Mouse (Mus musculus) Muller cell, postnatal 12 days (primary cell): ENCODE measurements around the gene Rdh16f2.
A peak's percentile ranks its signal among the peaks of the same experiment; 100 is the strongest.
"Not testable (repeated sequence)": the region's sequence is repeated elsewhere in the genome, so short reads cannot be mapped to it uniquely, and the experiment has no call there.

Experiments used
- DNase-seq: peaks from one replicate; pipeline ENCODE4 v3.0.0-alpha.2; 2015; ENCODE audit errors: inconsistent ontology term

Gene Rdh16f2

DNA sequence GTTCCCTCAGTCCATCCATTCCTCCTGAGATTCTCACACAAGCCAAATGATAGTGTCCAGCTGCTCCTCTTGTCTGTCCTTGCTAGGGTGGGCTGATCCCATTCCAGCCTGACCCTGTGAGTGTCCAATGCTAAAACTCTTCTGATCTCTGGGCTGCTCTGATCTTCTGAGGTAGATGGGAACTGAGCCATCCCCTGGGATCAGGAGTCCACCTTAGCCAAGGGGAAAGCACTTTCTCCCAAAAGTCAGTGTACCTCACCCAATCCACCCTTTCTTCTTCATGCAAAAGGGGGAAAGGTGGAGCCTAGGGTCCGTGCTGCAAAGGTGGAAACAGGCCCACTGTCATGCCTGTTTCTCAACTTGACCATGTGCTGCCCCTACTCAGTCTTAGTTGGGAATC lies 25.2 kb downstream of the Rdh16f2 start:
- no peak for DNase-seq

DNA sequence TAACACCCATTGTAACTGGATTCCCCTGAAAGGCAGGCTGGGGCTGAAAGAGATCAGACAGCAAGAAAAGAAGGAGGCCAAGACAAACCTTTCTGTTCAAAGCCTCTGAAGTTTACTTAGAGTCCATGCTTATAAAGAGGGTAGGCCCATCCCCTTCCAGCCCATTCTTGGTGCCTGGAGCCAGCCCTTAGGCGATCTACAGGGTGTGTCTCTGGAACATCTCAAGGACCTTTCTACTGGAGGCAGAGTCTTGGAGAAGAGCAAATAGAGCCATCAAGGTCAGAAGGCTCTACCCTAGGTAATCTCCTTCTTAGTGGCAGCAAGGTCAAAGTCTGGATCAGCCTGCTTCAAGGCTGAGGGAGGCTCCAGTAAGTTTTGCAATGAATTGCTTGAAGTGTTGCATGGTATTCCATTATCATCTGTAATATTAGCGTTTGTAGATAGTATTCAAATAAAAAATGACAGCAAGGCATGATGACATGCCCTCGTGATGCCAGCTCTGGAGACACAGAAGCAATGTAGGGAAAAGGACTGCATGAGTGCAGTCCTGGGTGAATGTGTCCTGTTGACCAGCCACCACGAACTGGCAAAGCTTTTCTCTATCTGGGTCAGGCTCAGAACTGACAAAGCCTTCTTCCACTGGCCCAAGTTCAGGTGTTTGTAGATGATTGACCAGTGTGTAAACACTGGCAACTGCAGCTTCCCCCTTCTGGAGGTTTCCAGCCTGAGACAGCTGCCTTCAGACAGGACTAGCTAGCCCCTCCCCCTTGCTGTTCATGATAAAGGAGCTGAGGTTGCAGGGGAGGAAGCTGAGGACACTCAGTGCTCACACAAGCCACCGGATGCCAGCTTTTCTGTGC lies 27.1 kb downstream of the Rdh16f2 start:
- DNase-seq: not testable (repeated sequence)

DNA sequence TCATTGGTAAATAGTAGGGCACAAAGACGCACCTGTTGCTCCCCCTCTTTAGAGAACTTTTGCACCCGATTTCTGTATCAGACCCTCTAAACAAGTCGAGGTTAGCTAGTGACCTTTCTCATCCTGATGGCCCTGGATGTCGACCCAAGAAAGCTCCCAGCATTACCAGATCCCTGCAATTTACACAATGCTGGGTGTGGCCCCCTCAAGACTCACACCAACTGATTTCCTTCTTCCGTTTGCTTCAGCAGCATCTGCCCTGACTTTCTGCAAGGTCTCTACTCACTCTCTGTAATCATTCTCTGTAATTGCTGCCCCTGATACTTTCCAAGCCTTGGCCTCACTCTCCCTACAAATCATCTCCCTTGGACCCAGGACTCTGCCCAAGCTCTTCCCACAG lies 30.4 kb downstream of the Rdh16f2 start:
- DNase-seq: no peak

DNA sequence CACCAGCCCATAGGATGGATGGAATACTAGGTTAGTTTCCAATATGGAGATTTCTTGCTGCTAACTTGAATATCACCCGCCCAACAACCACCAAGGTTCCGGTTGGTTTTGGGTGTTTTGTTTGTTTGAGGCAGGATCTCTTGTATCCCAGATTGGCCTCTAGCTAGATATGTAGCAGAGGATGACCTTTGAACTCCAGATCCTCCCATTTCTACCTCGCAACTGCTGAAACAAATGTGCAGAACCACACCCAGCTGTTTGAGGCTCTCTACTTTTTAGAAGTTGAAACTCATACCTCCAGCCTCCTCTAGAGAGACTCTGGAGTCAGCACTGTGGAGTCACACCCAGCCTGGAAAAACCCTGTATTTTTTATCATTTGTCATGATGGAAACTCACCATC lies 31.2 kb downstream of the Rdh16f2 start:
- DNase-seq: no peak

DNA sequence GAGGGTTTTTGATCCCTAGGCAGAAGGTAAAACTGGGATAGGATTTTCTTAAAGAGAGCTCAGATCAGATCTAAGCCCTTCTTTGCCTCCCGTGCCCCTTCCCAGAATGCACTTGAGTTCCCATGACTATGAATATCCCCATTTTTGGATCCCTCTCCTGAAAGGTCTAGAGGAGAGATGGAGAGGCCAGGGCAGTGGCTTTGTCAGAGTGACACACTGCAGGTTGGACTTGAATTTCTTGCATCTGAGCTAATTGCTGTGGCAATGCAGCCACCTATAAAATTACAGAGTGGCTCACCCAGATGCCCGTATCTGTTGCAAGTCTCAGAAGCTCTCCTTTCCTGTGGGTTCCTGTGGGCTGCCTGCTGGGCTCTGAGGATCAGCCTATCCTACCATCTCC lies 31.9 kb downstream of the Rdh16f2 start, which contains the start of gene Sdr9c7:
Sdr9c7 (plus strand) TSS at position 301 of the 400 bp plus-strand sequence.
- no peak for DNase-seq

DNA sequence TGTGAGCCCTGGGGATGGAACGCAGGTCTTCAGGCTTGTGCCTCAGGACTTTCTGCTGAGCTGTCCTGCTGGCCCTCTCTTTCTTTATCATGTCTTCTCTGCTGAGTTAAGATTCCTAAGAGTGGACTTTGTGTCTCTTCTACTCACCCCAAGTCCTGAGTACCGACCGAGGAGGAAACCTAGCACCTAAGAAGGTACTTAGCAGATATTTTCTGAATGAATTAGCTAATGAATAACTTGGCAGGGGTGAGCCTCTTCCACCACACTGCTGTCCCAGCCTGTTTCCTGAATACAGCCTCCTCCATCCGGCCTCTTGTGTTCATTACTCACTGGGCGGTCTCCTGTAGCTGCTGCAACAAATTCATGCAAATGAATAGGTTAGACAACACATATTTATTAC lies 33.5 kb downstream of the Rdh16f2 start:
- no peak for DNase-seq

DNA sequence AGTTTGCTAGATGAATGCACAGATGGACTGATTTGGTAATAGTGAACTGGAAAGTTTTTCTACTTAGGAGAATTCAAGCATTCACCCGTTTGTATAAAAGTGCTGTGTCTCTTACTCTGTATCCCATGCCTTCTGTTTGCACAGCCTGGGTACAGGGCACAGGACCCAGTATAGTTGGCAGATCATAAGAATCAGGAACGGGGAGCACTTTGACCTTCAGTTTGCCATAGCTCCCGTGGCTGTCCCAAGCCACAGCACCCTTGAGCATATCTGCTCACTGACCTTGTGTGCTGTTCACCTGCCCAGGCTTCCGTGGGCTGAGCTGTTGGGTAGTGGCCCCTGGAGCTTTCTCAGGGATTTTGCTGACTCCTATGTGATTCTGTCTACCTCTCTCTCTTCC lies 35.5 kb downstream of the Rdh16f2 start:
- DNase-seq: no peak

DNA sequence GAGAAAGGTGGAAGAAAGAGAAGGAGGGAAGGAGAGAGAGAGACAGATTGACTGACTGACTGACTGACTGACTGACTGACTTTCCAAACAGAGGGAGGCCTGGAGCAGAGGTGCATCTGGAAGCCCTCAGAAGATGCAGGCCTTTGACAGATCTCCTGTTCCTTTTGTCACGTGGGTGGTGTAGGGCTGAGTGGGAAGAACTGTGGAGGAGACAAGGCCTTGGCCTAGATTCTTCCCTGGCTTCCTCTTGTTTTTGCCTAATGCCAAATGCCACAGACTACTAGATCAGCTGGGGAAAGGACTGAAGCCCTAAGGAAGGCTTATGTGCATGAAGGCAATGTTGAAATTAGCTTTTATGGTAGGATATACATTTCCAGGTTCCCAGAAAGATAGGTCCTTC lies 36.8 kb downstream of the Rdh16f2 start:
- DNase-seq: no peak

DNA sequence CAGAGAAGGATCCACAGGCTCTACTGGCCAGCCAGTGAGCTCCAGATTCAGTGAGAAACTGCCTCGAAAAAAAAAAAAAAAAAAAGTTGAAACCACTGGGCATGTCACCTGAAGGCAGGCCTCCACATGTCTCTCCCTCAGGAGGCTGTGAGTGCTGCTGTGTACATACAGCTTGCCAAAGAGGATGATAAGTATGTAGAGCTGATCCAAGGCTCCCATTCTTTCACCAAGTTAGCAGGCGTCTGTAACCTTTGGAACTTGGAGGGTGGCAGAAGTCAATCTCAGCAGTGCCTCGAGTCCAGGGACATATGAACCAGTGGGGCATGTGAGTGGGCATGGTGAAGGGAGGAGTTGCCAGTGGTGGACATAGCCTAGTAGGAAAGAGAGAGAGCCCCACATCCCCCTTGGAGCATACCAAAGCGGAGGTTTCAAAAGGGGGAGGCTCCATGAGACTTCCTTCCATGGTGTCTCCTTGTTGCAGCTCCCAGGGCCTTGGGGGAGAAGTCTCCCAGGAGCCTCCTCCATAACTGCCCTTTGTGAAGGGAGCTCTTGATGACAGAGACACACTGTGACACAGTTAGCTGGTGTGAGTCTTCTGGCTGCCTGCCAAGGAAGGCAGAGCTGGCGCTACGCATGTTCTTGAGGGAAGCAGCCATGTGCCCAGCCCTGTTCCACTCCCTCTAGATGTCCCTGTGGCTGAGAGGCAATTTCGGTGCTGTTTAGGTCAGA lies 38.6 kb downstream of the Rdh16f2 start:
- peak; percentile 20 for DNase-seq

DNA sequence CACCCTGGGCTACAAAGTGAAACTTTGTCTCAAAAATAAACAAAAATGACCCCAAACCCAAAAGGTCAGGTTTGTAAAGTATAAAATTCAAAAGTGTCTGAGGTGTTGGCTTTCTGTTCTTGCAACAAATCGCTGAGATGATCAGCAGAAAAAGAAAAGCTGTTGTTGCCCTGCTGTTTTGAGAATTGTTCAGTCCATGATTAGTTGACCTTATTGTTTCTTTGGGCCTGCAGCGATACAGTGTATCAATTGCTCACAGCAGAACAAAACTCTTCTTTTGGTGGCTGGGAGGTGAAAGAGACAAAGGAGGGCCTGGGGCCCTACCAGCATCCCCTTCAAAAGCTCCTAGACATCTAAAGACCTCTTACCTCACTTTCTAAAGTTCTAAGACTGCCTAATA lies 39.9 kb downstream of the Rdh16f2 start:
- DNase-seq: no peak

DNA sequence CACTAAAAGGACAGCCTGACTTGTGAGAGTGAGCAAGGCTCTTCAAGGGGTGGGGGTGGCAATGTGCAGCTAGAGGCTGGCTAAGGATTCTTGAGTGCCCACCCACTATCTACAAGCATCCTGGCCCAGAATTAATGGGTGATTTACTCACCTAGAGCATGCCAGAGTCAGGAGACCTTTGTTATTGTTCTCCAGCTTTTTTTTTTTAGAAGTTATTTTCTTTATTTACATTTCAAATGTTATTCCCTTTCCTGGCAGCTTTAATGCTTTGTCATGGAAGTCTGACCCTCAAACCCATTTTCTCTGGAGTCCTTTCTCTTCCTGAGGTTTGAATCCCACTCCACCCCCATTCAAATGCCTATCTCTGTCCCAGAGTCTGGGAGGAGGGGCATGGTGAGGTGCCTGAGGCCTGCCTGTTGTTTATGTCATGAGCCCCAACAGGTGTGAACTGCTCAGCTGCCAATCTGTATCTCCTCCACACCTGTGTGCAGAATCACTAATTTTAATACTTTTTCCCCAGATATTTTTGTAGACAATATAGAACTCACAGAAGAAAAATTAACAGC lies 41.2 kb downstream of the Rdh16f2 start:
- no peak for DNase-seq

DNA sequence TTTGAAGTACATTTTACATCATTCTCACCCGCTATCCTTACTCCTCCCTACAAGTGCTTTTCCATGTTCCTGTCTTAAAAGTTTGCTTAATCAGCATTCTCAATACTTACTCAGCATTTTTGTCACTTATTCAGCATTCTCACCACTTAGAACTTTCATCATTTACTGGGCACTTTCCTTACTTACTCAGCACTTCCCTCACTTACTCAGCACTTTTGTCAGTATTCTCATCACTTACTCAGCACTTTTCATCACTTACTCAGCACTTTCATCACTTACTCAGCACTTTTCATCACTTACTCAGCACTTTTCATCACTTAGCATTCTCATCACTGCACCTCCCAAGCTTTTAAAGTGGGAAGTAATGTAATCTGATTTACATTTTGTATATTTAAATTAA lies 49.3 kb downstream of the Rdh16f2 start:
- DNase-seq: no peak

DNA sequence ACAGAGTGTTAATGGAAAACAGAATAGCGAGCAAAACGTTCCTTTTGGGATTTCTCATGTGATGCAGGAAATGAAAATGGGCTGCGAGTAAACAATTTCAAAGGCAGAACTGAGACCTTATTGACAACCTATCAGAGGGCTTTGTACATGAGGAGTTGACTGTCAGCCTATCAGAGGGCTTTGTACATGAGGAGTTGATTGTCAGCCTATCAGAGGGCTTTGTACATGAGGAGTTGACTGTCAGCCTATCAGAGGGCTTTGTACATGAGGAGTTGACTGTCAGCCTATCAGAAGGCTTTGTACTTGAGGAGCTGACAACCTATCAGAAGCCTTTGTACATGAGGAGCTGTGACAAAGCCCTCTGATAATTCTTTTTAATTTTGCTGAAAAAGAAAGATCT lies 50.9 kb downstream of the Rdh16f2 start:
- DNase-seq: not testable (repeated sequence)

DNA sequence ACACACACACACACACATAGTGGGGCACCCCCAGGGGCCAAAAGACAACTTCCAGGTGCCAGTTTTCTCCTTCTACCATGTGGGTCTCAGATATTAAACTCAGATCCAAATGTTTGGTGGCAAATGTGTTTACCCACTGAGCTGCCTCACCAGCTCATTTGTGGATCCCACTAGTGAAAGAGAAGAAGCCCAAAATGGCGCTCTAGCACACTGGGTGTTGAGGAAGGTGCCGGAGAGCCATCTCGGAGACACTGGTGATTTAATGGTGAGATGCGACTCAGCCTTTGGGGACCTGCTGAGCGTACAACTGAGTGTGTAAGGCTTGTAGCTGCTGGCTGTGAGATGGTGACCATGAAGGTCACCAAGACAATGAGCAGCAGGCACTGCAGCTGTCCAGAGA lies 51.4 kb downstream of the Rdh16f2 start:
- no peak for DNase-seq

DNA sequence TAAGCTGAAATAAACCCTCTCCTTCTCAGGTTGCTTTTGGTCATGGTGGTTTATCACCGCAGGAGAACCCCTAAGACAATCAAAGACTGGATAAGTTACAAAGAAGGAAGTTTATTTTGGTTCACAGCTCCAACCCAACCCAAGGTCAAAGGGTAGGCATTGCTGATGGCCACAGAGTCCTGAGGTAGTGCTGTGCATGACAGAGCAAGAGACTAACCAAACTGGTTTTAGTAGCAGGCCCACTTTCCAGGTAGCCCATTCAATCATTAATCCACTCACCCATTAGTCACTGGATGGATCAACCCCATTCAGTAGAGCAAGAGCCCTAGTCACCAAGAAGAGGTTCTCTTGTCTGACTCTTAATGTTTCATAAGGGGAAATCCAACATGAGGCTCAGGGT lies 56.0 kb downstream of the Rdh16f2 start:
- DNase-seq: no peak

DNA sequence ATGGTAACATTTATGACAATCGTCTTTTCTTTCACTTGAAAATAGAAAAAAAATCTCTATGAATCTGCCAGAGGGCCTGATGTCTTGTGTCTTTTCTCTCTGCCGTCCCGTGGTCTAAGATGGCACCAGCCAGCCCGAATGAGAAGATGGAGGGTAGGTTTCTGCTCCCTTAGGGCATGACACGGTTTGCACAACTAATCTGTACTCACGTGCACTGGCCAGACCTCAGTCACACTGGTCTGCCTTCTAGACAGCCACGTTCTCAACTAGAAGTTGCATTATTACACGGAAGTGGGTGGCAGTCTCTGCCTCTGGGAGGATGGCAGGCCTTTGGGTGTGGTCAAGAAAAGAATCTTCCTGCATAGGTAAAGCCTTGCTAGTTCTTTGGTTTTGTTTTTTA lies 56.8 kb downstream of the Rdh16f2 start:
- no peak for DNase-seq

DNA sequence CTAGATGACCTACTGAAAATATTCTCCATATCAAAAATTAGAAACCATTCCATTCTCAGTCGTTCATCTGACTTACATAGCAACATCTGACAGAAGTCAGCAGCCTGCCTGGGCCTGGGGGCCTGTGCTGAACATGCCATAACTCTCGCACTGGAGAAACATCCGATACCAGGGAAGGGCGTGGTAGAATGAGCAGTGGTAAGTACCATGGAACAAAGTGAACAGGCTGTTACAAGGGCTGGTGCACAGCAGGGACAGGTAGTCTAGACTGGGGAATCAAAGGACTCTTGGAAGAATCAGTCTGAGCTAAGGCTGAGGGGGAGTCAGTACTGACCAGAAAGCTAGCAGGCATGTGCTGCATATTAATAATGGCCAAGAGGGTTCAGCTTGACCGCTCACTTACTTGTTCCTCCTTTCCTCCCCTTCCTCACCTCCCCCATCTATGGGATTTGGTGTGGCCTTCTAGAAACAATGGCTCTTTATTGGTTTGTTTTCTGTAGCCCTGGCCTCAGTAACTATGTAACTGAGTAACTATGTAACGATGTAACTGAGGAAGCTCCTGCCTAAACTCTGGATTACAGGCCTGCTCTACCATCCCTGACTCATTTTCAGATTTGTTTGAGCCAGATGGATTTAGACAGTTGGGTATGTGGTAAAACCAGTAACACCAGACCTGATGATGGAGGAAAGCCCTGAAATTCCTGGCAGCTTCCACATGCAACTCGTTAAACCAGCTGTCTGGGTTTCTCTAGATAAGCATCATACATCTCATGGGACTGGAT lies 58.5 kb downstream of the Rdh16f2 start:
- DNase-seq: peak; percentile 93
